Mouse (Mus musculus) liver, postnatal 0 days (tissue): ENCODE data around the gene Pde7b.

Experiments used
- CTCF ChIP-seq: sonication (generic); IDR thresholded peaks from 2 replicates; pipeline ENCODE4 v1.5.1; 2016; ENCODE audit warnings: antibody characterized with exemption, low read depth
- EP300 ChIP-seq: IDR thresholded peaks from 2 replicates; pipeline ENCODE4 v1.6.1; 2016; ENCODE audit warnings: antibody characterized with exemption, low read depth, mild to moderate bottlenecking

DNA sequence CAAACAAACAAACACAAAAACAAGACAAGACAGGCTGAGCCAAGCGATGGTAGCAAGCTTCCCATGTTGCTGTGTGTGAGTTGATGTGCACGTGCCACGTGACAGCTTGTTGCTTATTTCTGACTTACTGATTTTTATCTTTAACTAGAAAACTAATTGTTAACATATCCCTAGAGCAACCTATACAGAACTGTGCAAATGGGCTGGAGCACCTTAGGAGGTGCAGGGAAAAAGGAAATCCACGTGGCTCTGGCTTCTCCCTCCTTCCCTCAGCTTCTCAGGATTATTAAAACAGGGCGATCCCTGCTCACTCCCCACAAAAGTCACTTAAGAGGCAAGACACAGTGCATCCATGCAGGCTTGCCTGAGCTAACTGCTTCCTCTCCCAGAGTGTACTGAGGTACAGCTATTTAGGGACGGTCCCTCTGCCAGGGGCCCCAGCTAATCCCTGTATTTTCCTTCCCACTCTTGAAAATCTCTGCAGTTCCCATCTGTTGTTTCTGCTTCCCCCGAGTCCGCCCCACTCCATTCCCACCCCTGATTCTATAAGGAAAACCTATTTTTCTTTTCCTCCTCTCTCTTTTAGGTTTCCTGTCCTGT is 606 bp upstream of the Pde7b start:
- TF ChIP-seq CTCF = no peak
- no peak for TF ChIP-seq EP300
